Mouse (Mus musculus): Measurements from ENCODE around the gene Celsr3. TPM values are rescaled to one million over a fixed set of nuclear protein-coding genes. Genes with fewer than 3 reads are reported as not detected.

Celsr3 gene
- total and polyA plus RNA-seq, 3 experiments, result 0.03 to 0.12 TPM; not detected in 1

- TF ChIP-seq MAZ (IDR thresholded peaks at IDR 0.05; ENCODE audit: low read depth, low read length) (no peak), E2F4 (IDR thresholded peaks at IDR 0.05; ENCODE audit: borderline replicate concordance, low read depth, low read length) (no peak), ZNF384 (IDR thresholded peaks at IDR 0.05; ENCODE audit: low read depth, low read length) (no peak), KAT2A (conservative IDR thresholded peaks at IDR 0.05; ENCODE audit: low read depth, low read length) (no peak), RAD21 (IDR thresholded peaks at IDR 0.05; ENCODE audit: low read depth, low read length) (no peak), UBTF (IDR thresholded peaks at IDR 0.05; ENCODE audit: borderline replicate concordance, insufficient read depth, low read depth, low read length) (no peak), CHD2 (IDR thresholded peaks at IDR 0.05; ENCODE audit: low read length) (no peak), TAL1 (IDR thresholded peaks at IDR 0.05; ENCODE audit: low read length) (no peak)
- Histone ChIP-seq H3K27ac (ENCODE audit: control insufficient read depth, low read depth, low read length) (0 out of 2 replicates have a peak overlapping the region, but pooled peaks have one; percentile 12), H3K4me1 (ENCODE audit: control insufficient read depth in 1 of 2, insufficient read depth in 2 of 2, low read length in 2 of 2) (peaks cover 19 to 27% of the 10 kb centered on the region in 2 experiments), H3K79me2 (ENCODE audit: control insufficient read depth, insufficient read depth, low read length, poor library complexity) (peaks cover 2% of the 10 kb centered on the region; the same call in 1 of the 2 replicates), H3K9ac (ENCODE audit: control insufficient read depth, low read depth, low read length, poor library complexity, severe bottlenecking) (no peak overlapping the region), H3K36me3 (ENCODE audit: control insufficient read depth in 1 of 2, insufficient read depth in 2 of 2, low read length in 2 of 2) (peaks cover 13 to 26% of the 10 kb centered on the region in 2 experiments), H3K9me3 (replicated peaks; ENCODE audit: insufficient read depth, low read length) (no peaks in the 10 kb centered on the region), H3K4me3 (ENCODE audit: control insufficient read depth in 1 of 2, insufficient read depth in 1 of 2, low read depth in 2 of 2, low read length in 2 of 2) (no peak overlapping the region), H3K27me3 (ENCODE audit: control insufficient read depth in 1 of 2, insufficient read depth in 2 of 2, low read length in 2 of 2) (no peaks in the 10 kb centered on the region)
- no peak for DNase-seq (ENCODE audit: low read depth, low spot score)
Observed at GRCm38 (mm10) chr9:108806379-108806778, 19.7 kb upstream of the Celsr3 start.

GRCm38 (mm10) chr9:108806831-108807230 lies 19.3 kb upstream of the Celsr3 start:
- Histone ChIP-seq H3K27me3 (ENCODE audit: control insufficient read depth in 1 of 2, insufficient read depth in 2 of 2, low read length in 2 of 2) (no peaks in the 10 kb centered on the region), H3K9me3 (replicated peaks; ENCODE audit: insufficient read depth, low read length) (no peaks in the 10 kb centered on the region), H3K79me2 (ENCODE audit: control insufficient read depth, insufficient read depth, low read length, poor library complexity) (peaks cover 2% of the 10 kb centered on the region; the same call in 1 of the 2 replicates), H3K4me3 (ENCODE audit: control insufficient read depth in 1 of 2, insufficient read depth in 1 of 2, low read depth in 2 of 2, low read length in 2 of 2) (no peak overlapping the region), H3K36me3 (ENCODE audit: control insufficient read depth in 1 of 2, insufficient read depth in 2 of 2, low read length in 2 of 2) (peaks cover 10 to 26% of the 10 kb centered on the region in 2 experiments), H3K4me1 (ENCODE audit: control insufficient read depth in 1 of 2, insufficient read depth in 2 of 2, low read length in 2 of 2) (peaks cover 19 to 27% of the 10 kb centered on the region in 2 experiments), H3K9ac (ENCODE audit: control insufficient read depth, low read depth, low read length, poor library complexity, severe bottlenecking) (no peak overlapping the region), H3K27ac (ENCODE audit: control insufficient read depth, low read depth, low read length) (peak overlapping the region; percentile 35; the same call in 1 of the 2 replicates)
- DNase-seq (ENCODE audit: low read depth, low spot score), result peak; percentile 52
- TF ChIP-seq POLR2AphosphoS5 (IDR thresholded peaks at IDR 0.05; ENCODE audit: borderline replicate concordance, low read depth, low read length) (no peak), POLR2AphosphoS2 (IDR thresholded peaks at IDR 0.05; ENCODE audit: low read length) (peak; percentile 39; the same call in 1 of the 2 replicates), GATA1 (IDR thresholded peaks at IDR 0.05; ENCODE audit: low read depth, low read length) (0 out of 2 replicates have a peak, but pooled peaks have one; percentile 8), TBP (IDR thresholded peaks at IDR 0.05; ENCODE audit: low read depth, low read length) (no peak), CHD2 (IDR thresholded peaks at IDR 0.05; ENCODE audit: low read length) (no peak), HCFC1 (IDR thresholded peaks at IDR 0.05; ENCODE audit: low read depth, low read length) (no peak), SIN3A (IDR thresholded peaks at IDR 0.05; ENCODE audit: low read length) (peak; percentile 16; the same call in 1 of the 2 replicates), MYC (IDR thresholded peaks at IDR 0.05; ENCODE audit: low read depth, low read length) (no peak), MAX (IDR thresholded peaks at IDR 0.05; ENCODE audit: low read length) (no peak), ETS1 (IDR thresholded peaks at IDR 0.05; ENCODE audit: low read depth, low read length) (peak; percentile 39; the same call in 1 of the 2 replicates), USF2 (IDR thresholded peaks at IDR 0.05; ENCODE audit: borderline replicate concordance in 1 of 2, insufficient read depth in 1 of 2, low read depth in 1 of 2, low read length in 2 of 2) (no peak), JUND (IDR thresholded peaks at IDR 0.05; ENCODE audit: low read depth, low read length) (no peak), CTCF (IDR thresholded peaks at IDR 0.05 in 2 of 3, conservative IDR thresholded peaks at IDR 0.05 in 1 of 3; ENCODE audit: control insufficient read depth in 1 of 3, insufficient read depth in 1 of 3, low read depth in 2 of 3, low read length in 3 of 3, poor library complexity in 1 of 3, severe bottlenecking in 1 of 3) (no peak), TCF12 (IDR thresholded peaks at IDR 0.05; ENCODE audit: low read depth, low read length) (peak; percentile 26; the same call in 1 of the 2 replicates), KAT2A (conservative IDR thresholded peaks at IDR 0.05; ENCODE audit: low read depth, low read length) (no peak), NELFE (IDR thresholded peaks at IDR 0.05; ENCODE audit: low read depth, low read length) (no peak), EP300 (IDR thresholded peaks at IDR 0.05; ENCODE audit: low read depth in 1 of 2, low read length in 2 of 2) (peak in 1 of 2 experiments; percentile 24; a peak in 1 of 4 replicates), CHD1 (IDR thresholded peaks at IDR 0.05; ENCODE audit: low read depth, low read length) (no peak), E2F4 (IDR thresholded peaks at IDR 0.05; ENCODE audit: borderline replicate concordance, low read depth, low read length) (no peak), MEF2A (IDR thresholded peaks at IDR 0.05; ENCODE audit: extremely low read depth, insufficient replicate concordance, low read depth, low read length, poor library complexity, severe bottlenecking) (peak; percentile 88; the same call in 1 of the 2 replicates), USF1 (IDR thresholded peaks at IDR 0.05; ENCODE audit: low read depth, low read length) (no peak)
